Mouse (Mus musculus): ENCODE data around the gene 1600014C23Rik.

Gene 1600014C23Rik

GRCm38 (mm10) chr17:45723732-45724573 is 9.7 kb downstream of the 1600014C23Rik start:
- DNase-seq, result peak; percentile 89

- peak; percentile 85 for DNase-seq
Observed at GRCm38 (mm10) chr17:45718323-45718722, 15.3 kb downstream of the 1600014C23Rik start.

GRCm38 (mm10) chr17:45711525-45711924 is 22.1 kb downstream of the 1600014C23Rik start:
- no peak for DNase-seq

- DNase-seq, result no peak
Observed at GRCm38 (mm10) chr17:45710407-45710806, 23.2 kb downstream of the 1600014C23Rik start.

GRCm38 (mm10) chr17:45709829-45710228 is 23.8 kb downstream of the 1600014C23Rik start:
- no peak for DNase-seq

- DNase-seq, result no peak
Observed at GRCm38 (mm10) chr17:45708179-45708578, 25.5 kb downstream of the 1600014C23Rik start.

- DNase-seq, result no peak
Observed at GRCm38 (mm10) chr17:45707376-45707775, 26.3 kb downstream of the 1600014C23Rik start.

GRCm38 (mm10) chr17:45706796-45707195 is 26.8 kb downstream of the 1600014C23Rik start:
- no peak for DNase-seq

- DNase-seq, result peak; percentile 50
Observed at GRCm38 (mm10) chr17:45703187-45703586, 30.5 kb downstream of the 1600014C23Rik start.

GRCm38 (mm10) chr17:45702254-45702653 is 31.4 kb downstream of the 1600014C23Rik start:
- peak; percentile 89 for DNase-seq

GRCm38 (mm10) chr17:45701236-45701591 is 32.4 kb downstream of the 1600014C23Rik start:
- DNase-seq, result no peak

- DNase-seq, result peak; percentile 79
Observed at GRCm38 (mm10) chr17:45700496-45701235, 33.0 kb downstream of the 1600014C23Rik start.

GRCm38 (mm10) chr17:45699039-45699740 is 34.5 kb downstream of the 1600014C23Rik start:
- DNase-seq, result peak; percentile 45

GRCm38 (mm10) chr17:45698368-45698767 is 35.3 kb downstream of the 1600014C23Rik start:
- DNase-seq, result no peak

- no peak for DNase-seq
Observed at GRCm38 (mm10) chr17:45696981-45697380, 36.7 kb downstream of the 1600014C23Rik start.

GRCm38 (mm10) chr17:45695227-45696120 is 38.2 kb downstream of the 1600014C23Rik start:
- no peak for DNase-seq

GRCm38 (mm10) chr17:45693812-45694565 is 39.7 kb downstream of the 1600014C23Rik start:
- peak; percentile 57 for DNase-seq

GRCm38 (mm10) chr17:45692159-45692558 is 41.5 kb downstream of the 1600014C23Rik start:
- no peak for DNase-seq

- DNase-seq, result no peak
Observed at GRCm38 (mm10) chr17:45690044-45690443, 43.6 kb downstream of the 1600014C23Rik start.

- peak; percentile 76 for DNase-seq
Observed at GRCm38 (mm10) chr17:45689120-45689519, 44.5 kb downstream of the 1600014C23Rik start.

- peak; percentile 38 for DNase-seq
Observed at GRCm38 (mm10) chr17:45686716-45687115, 46.9 kb downstream of the 1600014C23Rik start, which contains the start of gene Tmem63b. Gene Tmem63b (minus strand): TSS chr17:45686905.

All from lung, postnatal 36 days (tissue).